Mouse (Mus musculus): Measurements from ENCODE around the gene Dbh. TPM values are rescaled to one million over a fixed set of nuclear protein-coding genes. Genes with fewer than 3 reads are reported as not detected.

Dbh gene
- polyA plus RNA-seq, 1 experiment from 2014 or later = not detected

- Histone ChIP-seq H3K9ac (ENCODE audit: low read depth, low read length) (no peak overlapping the region), H3K4me3 (ENCODE audit: low read length) (no peak overlapping the region), H3K4me1 (ENCODE audit: control insufficient read depth, insufficient read depth, low read length) (no peaks in the 10 kb centered on the region), H3K27ac (ENCODE audit: low read depth, low read length) (no peak overlapping the region), H3K9me3 (ENCODE audit: control insufficient read depth, low read length) (no peaks in the 10 kb centered on the region), H3K27me3 (ENCODE audit: control insufficient read depth, insufficient read depth, low read length) (0 out of 2 replicates have a peak, but pooled peaks cover 3% of the 10 kb centered on the region), H3K36me3 (ENCODE audit: control insufficient read depth, insufficient read depth, low read length) (no peaks in the 10 kb centered on the region), H3K4me2 (replicated peaks; ENCODE audit: low read depth, low read length) (no peak overlapping the region)
- no peak for ATAC-seq (ENCODE audit: low FRiP score, low TSS enrichment)
- WGBS = 67% methylated on average over 3 of the region's 3 CpGs
Observed at GRCm38 (mm10) chr2:27128990-27129389, 36.0 kb upstream of the Dbh start.

DNA sequence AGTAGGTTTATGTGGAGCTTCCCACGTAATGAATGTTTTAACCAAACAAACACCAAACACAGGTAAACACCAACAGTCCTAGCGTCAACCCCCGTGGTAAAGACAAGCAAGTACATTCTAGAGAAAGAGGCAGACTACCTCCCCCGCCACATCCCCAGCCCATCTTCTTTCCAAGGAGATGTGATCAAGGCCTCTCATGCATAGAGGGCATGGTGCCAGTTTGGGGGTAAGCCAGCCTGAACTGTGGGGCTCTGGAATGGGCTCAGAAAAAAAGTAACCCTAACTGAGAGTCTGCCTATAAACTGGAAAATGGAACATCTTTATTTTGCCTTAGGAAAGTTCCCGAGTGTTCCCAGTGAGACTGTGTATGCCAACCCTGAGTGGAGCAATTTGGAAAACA lies 29.1 kb upstream of the Dbh start:
- 84% methylated on average over 5 of the region's 5 CpGs for WGBS
- no peak overlapping the region for H3K4me3 ChIP-seq (ENCODE audit: low read length)
- H3K27me3 ChIP-seq (ENCODE audit: control insufficient read depth, insufficient read depth, low read length) = peaks cover 7% of the 10 kb centered on the region; the same call in 1 of the 2 replicates
- H3K4me2 ChIP-seq (replicated peaks; ENCODE audit: low read depth, low read length) = no peak overlapping the region
- no peaks in the 10 kb centered on the region for H3K4me1 ChIP-seq (ENCODE audit: control insufficient read depth, insufficient read depth, low read length)
- no peak overlapping the region for H3K9ac ChIP-seq (ENCODE audit: low read depth, low read length)
- no peak overlapping the region for H3K27ac ChIP-seq (ENCODE audit: low read depth, low read length)
- ATAC-seq (ENCODE audit: low FRiP score, low TSS enrichment) = no peak
- no peaks in the 10 kb centered on the region for H3K9me3 ChIP-seq (ENCODE audit: control insufficient read depth, low read length)
- no peaks in the 10 kb centered on the region for H3K36me3 ChIP-seq (ENCODE audit: control insufficient read depth, insufficient read depth, low read length)

DNA sequence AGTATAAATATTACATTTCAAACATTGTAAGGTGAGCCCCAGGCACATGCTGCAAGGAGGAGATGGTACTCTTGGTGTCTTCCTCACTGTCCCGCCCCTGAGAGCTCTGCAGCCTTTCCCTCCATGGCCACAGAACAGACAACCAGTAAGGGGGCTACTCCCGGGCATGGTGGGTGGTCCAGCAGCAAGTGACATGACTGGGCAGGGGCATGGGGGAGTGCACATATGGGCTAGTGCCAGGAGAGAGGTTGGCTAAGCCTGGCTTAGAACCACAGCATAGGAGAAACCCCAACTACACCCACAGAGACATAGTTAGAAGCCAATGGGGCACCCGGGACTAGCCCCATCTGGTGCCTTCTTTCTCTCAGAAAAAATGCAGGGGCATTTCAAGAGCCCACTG lies 28.7 kb upstream of the Dbh start:
- Histone ChIP-seq H3K9me3 (ENCODE audit: control insufficient read depth, low read length) (no peaks in the 10 kb centered on the region), H3K4me1 (ENCODE audit: control insufficient read depth, insufficient read depth, low read length) (no peaks in the 10 kb centered on the region), H3K36me3 (ENCODE audit: control insufficient read depth, insufficient read depth, low read length) (no peaks in the 10 kb centered on the region), H3K9ac (ENCODE audit: low read depth, low read length) (no peak overlapping the region), H3K27ac (ENCODE audit: low read depth, low read length) (no peak overlapping the region), H3K4me3 (ENCODE audit: low read length) (no peak overlapping the region), H3K27me3 (ENCODE audit: control insufficient read depth, insufficient read depth, low read length) (peaks cover 10% of the 10 kb centered on the region; the same call in 1 of the 2 replicates), H3K4me2 (replicated peaks; ENCODE audit: low read depth, low read length) (no peak overlapping the region)
- no peak for ATAC-seq (ENCODE audit: low FRiP score, low TSS enrichment)
- WGBS = 76% methylated on average over 3 of the region's 3 CpGs

DNA sequence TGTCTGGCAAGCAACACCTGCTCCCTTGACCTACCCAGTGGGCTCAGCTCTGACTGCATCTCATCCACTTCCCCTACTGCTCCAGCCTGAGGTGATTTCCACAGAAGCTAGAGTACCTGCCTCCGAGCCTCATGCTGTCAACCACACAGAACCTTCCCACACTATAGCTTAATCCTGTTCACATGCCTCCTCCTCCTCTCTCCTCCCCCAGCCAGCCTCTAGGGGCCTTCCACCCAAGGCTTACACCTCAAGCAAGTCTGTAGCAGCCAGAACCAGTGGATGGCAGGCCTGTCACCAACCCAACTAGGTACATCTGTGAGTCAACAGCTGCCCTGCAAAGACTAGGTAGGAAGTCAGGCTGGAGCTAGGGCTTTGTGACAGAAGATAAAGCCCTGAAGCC lies 28.2 kb upstream of the Dbh start:
- WGBS = 86% methylated on average over 1 of the region's 1 CpGs
- no peak overlapping the region for H3K4me3 ChIP-seq (ENCODE audit: low read length)
- no peak for ATAC-seq (ENCODE audit: low FRiP score, low TSS enrichment)
- no peaks in the 10 kb centered on the region for H3K4me1 ChIP-seq (ENCODE audit: control insufficient read depth, insufficient read depth, low read length)
- H3K27me3 ChIP-seq (ENCODE audit: control insufficient read depth, insufficient read depth, low read length) = peaks cover 14% of the 10 kb centered on the region
- H3K4me2 ChIP-seq (replicated peaks; ENCODE audit: low read depth, low read length) = no peak overlapping the region
- no peaks in the 10 kb centered on the region for H3K36me3 ChIP-seq (ENCODE audit: control insufficient read depth, insufficient read depth, low read length)
- no peaks in the 10 kb centered on the region for H3K9me3 ChIP-seq (ENCODE audit: control insufficient read depth, low read length)
- H3K27ac ChIP-seq (ENCODE audit: low read depth, low read length) = no peak overlapping the region
- no peak overlapping the region for H3K9ac ChIP-seq (ENCODE audit: low read depth, low read length)

GRCm38 (mm10) chr2:27138356-27138755 lies 26.7 kb upstream of the Dbh start:
- Histone ChIP-seq H3K27me3 (ENCODE audit: control insufficient read depth, insufficient read depth, low read length) (peaks cover 17% of the 10 kb centered on the region), H3K9me3 (ENCODE audit: control insufficient read depth, low read length) (no peaks in the 10 kb centered on the region), H3K36me3 (ENCODE audit: control insufficient read depth, insufficient read depth, low read length) (no peaks in the 10 kb centered on the region), H3K4me2 (replicated peaks; ENCODE audit: low read depth, low read length) (no peak overlapping the region), H3K4me1 (ENCODE audit: control insufficient read depth, insufficient read depth, low read length) (0 out of 2 replicates have a peak, but pooled peaks cover 2% of the 10 kb centered on the region), H3K27ac (ENCODE audit: low read depth, low read length) (no peak overlapping the region), H3K4me3 (ENCODE audit: low read length) (no peak overlapping the region), H3K9ac (ENCODE audit: low read depth, low read length) (no peak overlapping the region)
- ATAC-seq (ENCODE audit: low FRiP score, low TSS enrichment) = no peak
- 55% methylated on average over 4 of the region's 4 CpGs for WGBS

GRCm38 (mm10) chr2:27141950-27142693 lies 22.9 kb upstream of the Dbh start, which contains the start of gene Fam163b:
Fam163b (minus strand) TSS chr2:27142491.
- H3K9ac ChIP-seq (ENCODE audit: low read depth, low read length) = peak within 1 kb of the TSS; percentile 37; the same call in 1 of the 2 replicates
- peak within 1 kb of the TSS; percentile 81 for H3K4me2 ChIP-seq (replicated peaks; ENCODE audit: low read depth, low read length)
- H3K27ac ChIP-seq (ENCODE audit: low read depth, low read length) = no peak within 1 kb of the TSS
- H3K4me1 ChIP-seq (ENCODE audit: control insufficient read depth, insufficient read depth, low read length) = 0 out of 2 replicates have a peak, but pooled peaks cover 2% of the 10 kb centered on the region
- H3K4me3 ChIP-seq (ENCODE audit: low read length) = peak within 1 kb of the TSS; percentile 38
- H3K9me3 ChIP-seq (ENCODE audit: control insufficient read depth, low read length) = no peaks in the 10 kb centered on the region
- peaks cover 17% of the 10 kb centered on the region for H3K27me3 ChIP-seq (ENCODE audit: control insufficient read depth, insufficient read depth, low read length)
- no peaks in the 10 kb centered on the region for H3K36me3 ChIP-seq (ENCODE audit: control insufficient read depth, insufficient read depth, low read length)
- WGBS = under 1% methylated on average over 52 of the region's 62 CpGs
- ATAC-seq (ENCODE audit: low FRiP score, low TSS enrichment) = peak; percentile 85

DNA sequence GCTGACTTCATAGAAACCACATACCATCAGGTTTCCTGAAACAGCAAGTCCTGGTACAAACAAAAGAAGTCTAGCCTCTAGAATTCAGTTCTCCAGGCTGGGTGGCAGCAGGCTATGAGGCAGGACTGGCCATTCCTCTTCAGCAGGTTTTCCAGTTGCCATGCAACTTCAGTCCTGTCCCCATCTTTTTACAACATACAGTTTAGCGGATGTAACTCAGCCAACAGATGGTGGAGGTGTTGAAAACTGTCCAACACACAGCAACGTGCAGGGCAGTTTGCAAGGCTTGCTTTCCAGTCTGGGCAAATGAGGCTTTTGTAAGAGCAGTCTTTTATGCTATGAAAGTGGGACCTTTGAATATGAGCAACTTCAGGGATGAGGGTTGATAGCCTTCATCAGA lies 20.1 kb upstream of the Dbh start:
- peaks cover 17% of the 10 kb centered on the region for H3K27me3 ChIP-seq (ENCODE audit: control insufficient read depth, insufficient read depth, low read length)
- no peak overlapping the region for H3K4me3 ChIP-seq (ENCODE audit: low read length)
- no peaks in the 10 kb centered on the region for H3K36me3 ChIP-seq (ENCODE audit: control insufficient read depth, insufficient read depth, low read length)
- 61% methylated on average over 2 of the region's 2 CpGs for WGBS
- H3K9ac ChIP-seq (ENCODE audit: low read depth, low read length) = no peak overlapping the region
- no peak overlapping the region for H3K27ac ChIP-seq (ENCODE audit: low read depth, low read length)
- 0 out of 2 replicates have a peak, but pooled peaks cover 5% of the 10 kb centered on the region for H3K4me1 ChIP-seq (ENCODE audit: control insufficient read depth, insufficient read depth, low read length)
- no peaks in the 10 kb centered on the region for H3K9me3 ChIP-seq (ENCODE audit: control insufficient read depth, low read length)
- no peak for ATAC-seq (ENCODE audit: low FRiP score, low TSS enrichment)
- no peak overlapping the region for H3K4me2 ChIP-seq (replicated peaks; ENCODE audit: low read depth, low read length)

- Histone ChIP-seq H3K27me3 (ENCODE audit: control insufficient read depth, insufficient read depth, low read length) (peaks cover 5% of the 10 kb centered on the region), H3K4me3 (ENCODE audit: low read length) (no peak overlapping the region), H3K4me1 (ENCODE audit: control insufficient read depth, insufficient read depth, low read length) (0 out of 2 replicates have a peak, but pooled peaks cover 5% of the 10 kb centered on the region), H3K36me3 (ENCODE audit: control insufficient read depth, insufficient read depth, low read length) (no peaks in the 10 kb centered on the region), H3K9me3 (ENCODE audit: control insufficient read depth, low read length) (no peaks in the 10 kb centered on the region), H3K4me2 (replicated peaks; ENCODE audit: low read depth, low read length) (no peak overlapping the region), H3K9ac (ENCODE audit: low read depth, low read length) (no peak overlapping the region), H3K27ac (ENCODE audit: low read depth, low read length) (no peak overlapping the region)
- ATAC-seq (ENCODE audit: low FRiP score, low TSS enrichment) = no peak
- 68% methylated on average over 6 of the region's 6 CpGs for WGBS
Observed at GRCm38 (mm10) chr2:27146840-27147239, 18.2 kb upstream of the Dbh start.

DNA sequence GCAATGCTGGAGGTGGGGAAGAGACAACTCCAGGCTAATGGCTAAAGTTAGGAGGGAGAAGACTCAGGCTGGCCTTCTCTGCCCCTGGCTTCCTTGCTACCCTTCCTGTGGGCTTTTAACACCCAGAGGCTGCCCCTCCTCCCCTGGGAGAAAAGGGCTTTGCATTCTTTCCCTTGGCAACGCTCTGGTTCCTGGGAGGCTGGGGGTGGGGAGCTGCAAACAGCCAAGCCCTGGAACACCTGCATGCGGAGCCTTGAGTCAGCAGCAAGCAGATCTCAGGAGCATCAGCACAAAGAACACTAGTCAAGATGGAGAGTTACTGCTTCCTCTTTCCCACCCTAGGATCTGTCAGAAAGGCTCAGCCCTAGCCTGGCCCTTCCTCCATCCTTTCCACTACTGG lies 15.6 kb upstream of the Dbh start:
- WGBS = 9% methylated on average over 2 of the region's 2 CpGs
- Histone ChIP-seq H3K4me1 (ENCODE audit: control insufficient read depth, insufficient read depth, low read length) (0 out of 2 replicates have a peak, but pooled peaks cover 2% of the 10 kb centered on the region), H3K9ac (ENCODE audit: low read depth, low read length) (no peak overlapping the region), H3K27ac (ENCODE audit: low read depth, low read length) (no peak overlapping the region), H3K4me3 (ENCODE audit: low read length) (no peak overlapping the region), H3K27me3 (ENCODE audit: control insufficient read depth, insufficient read depth, low read length) (no peaks in the 10 kb centered on the region), H3K4me2 (replicated peaks; ENCODE audit: low read depth, low read length) (no peak overlapping the region), H3K36me3 (ENCODE audit: control insufficient read depth, insufficient read depth, low read length) (no peaks in the 10 kb centered on the region), H3K9me3 (ENCODE audit: control insufficient read depth, low read length) (no peaks in the 10 kb centered on the region)
- no peak for ATAC-seq (ENCODE audit: low FRiP score, low TSS enrichment)
